Mouse (Mus musculus): ENCODE measurements around the gene Kmt2e.

DNA sequence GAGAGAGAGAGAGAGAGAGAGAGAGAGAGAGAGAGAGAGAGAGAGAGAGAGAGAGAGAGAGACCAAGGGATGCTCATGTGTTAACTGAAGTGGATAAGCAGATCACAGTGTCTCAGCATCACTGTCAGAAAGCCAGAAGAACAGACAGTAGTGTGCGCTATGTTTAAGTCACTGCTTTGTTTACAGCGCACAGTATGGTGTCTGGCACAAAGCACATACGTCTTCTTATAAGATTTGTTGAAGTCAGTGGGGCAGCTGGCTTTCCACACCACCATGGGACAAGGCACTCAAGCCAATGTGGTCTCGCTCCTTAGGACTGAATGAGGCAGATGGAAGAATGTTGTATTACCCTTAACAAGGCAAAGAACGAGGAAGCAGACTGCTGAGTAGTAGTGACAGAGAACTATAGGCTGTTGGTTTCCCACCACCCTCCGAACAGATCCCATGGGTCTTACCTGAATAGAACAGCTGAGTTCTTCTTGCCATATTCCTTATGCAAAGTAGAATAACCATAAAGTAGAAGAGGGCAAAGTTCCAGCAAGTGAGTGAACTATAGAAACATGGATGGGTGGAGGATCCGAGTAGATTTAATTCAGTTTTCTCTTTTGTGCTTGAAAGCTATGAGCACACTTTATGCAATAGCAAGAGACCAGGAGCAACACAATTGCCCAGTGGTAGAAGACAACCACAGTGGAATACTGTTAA, 44.5 kb upstream of the Kmt2e start:
- no peak for TF ChIP-seq CHD2 (IDR thresholded peaks at IDR 0.05; ENCODE audit: low read depth, low read length)
- TF ChIP-seq MAFK (IDR thresholded peaks at IDR 0.05; ENCODE audit: insufficient read depth, low read depth, low read length): no peak

Data from ES-E14 (cell line).